Mouse (Mus musculus) hindbrain, postnatal 0 days (tissue): ENCODE results near the gene Pspn. TPM values are rescaled to one million over a fixed set of nuclear protein-coding genes. Genes with fewer than 3 reads are reported as not detected.

ENCODE experiments used
- ATAC-seq: fragments of 200-750 bp; cut with Nextera tagmentation; 2 replicates; pipeline ENCODE4 v1.8.0; 2017; ENCODE audit warnings: mild to moderate bottlenecking, moderate TSS enrichment, moderate library complexity
- DNase-seq: peaks from one replicate; pipeline ENCODE4 v3.0.0-alpha.2; 2015; ENCODE audit warnings: low spot score
- H3K27ac ChIP-seq: fragments of 300-500 bp; sonication (generic); 2 replicates; pipeline ENCODE4 v1.5.1; 2014; ENCODE audit warnings: mild to moderate bottlenecking
- H3K27me3 ChIP-seq: fragments of 300-500 bp; sonication (generic); 2 replicates; pipeline ENCODE4 v1.6.1; 2014; ENCODE audit warnings: low read length, mixed read lengths; ENCODE audit not compliant: insufficient read depth
- H3K36me3 ChIP-seq: fragments of 300-500 bp; sonication (generic); 2 replicates; pipeline ENCODE4 v1.6.1; 2014; ENCODE audit warnings: low read length, mixed read lengths; ENCODE audit not compliant: insufficient read depth
- H3K4me1 ChIP-seq: fragments of 300-500 bp; sonication (generic); 2 replicates; pipeline ENCODE4 v1.6.1; 2014; ENCODE audit warnings: antibody characterized with exemption, low read length, mixed read lengths; ENCODE audit not compliant: insufficient read depth
- H3K4me2 ChIP-seq: fragments of 300-500 bp; sonication (generic); 2 replicates; pipeline ENCODE4 v1.6.1; 2014; ENCODE audit warnings: low read depth, mild to moderate bottlenecking, low read length, moderate library complexity, mixed read lengths
- H3K4me3 ChIP-seq: fragments of 300-500 bp; sonication (generic); 2 replicates; pipeline ENCODE4 v1.5.1; 2014; ENCODE audit warnings: low read length
- H3K9ac ChIP-seq: fragments of 300-500 bp; sonication (generic); replicated peaks from 2 replicates; pipeline ENCODE4 v1.6.1; 2014; ENCODE audit warnings: mild to moderate bottlenecking, low read length, moderate library complexity, mixed read lengths
- H3K9me3 ChIP-seq: fragments of 300-500 bp; sonication (generic); 2 replicates; pipeline ENCODE4 v1.6.1; 2016; ENCODE audit warnings: low read length, mixed read lengths
- CTCF ChIP-seq: IDR thresholded peaks from 2 replicates; pipeline ENCODE4 v1.5.1; 2016; ENCODE audit warnings: antibody characterized with exemption, control low read depth, low read depth
- WGBS: fragments of 180-500 bp; shearing (Covaris S2); extraction: QIAGEN DNeasy Blood & Tissue Kit; methylation state at CpG from one replicate; pipeline ENCODE4 v1.1.7; 2014; 5-methylcytosine and 5-hydroxymethylcytosine counted together
- polyA plus RNA-seq: library from polyadenylated mRNA; unstranded; fragments of >200 nt; fragmentation: Nextera tagmentation; extraction: Ambion mirVana; gene quantifications from 2 replicates; pipeline ENCODE4 v1.2.1, GENCODE M21; 2015
- total RNA-seq: library from RNA; depleted of rRNA; stranded (reverse); fragments of >200 nt; gene quantifications from 2 replicates; pipeline ENCODE4 v1.2.3, GENCODE M21; 2014

Gene Pspn
- total and polyA plus RNA-seq, 2 experiments from 2014 or later, result not detected

DNA sequence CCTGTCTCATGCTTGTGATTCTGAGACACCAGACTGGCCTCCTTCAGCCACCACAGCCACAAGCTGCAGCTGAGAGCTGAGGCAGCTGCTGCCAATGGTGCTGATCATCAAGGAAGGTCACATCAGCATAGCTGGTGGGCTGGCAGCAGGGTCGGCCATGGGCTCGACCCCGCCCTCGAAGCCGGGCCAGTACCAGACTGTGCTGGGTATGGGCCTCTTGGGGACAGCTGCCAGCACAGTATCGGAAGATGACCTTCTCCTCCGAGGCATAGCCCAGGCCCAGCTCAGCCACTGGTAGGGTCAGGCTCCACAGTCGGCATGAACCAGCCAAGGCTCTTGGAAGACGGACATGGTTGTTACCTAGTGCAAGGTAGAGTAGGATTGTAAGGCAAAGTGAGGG is 404 bp downstream of the Pspn start:
- 93% methylated on average over 9 of the region's 9 CpGs for WGBS
- Histone ChIP-seq H3K36me3 (peaks cover 45% of the 10 kb centered on the region; the same call in 1 of the 2 replicates), H3K9me3 (no peaks in the 10 kb centered on the region), H3K4me3 (no peak overlapping the region), H3K27ac (no peak overlapping the region), H3K27me3 (no peaks in the 10 kb centered on the region), H3K9ac (no peak overlapping the region), H3K4me2 (no peak overlapping the region), H3K4me1 (0 out of 2 replicates have a peak, but pooled peaks cover 3% of the 10 kb centered on the region)
- ATAC-seq (no peak), DNase-seq (no peak)
- TF ChIP-seq CTCF, result no peak

DNA sequence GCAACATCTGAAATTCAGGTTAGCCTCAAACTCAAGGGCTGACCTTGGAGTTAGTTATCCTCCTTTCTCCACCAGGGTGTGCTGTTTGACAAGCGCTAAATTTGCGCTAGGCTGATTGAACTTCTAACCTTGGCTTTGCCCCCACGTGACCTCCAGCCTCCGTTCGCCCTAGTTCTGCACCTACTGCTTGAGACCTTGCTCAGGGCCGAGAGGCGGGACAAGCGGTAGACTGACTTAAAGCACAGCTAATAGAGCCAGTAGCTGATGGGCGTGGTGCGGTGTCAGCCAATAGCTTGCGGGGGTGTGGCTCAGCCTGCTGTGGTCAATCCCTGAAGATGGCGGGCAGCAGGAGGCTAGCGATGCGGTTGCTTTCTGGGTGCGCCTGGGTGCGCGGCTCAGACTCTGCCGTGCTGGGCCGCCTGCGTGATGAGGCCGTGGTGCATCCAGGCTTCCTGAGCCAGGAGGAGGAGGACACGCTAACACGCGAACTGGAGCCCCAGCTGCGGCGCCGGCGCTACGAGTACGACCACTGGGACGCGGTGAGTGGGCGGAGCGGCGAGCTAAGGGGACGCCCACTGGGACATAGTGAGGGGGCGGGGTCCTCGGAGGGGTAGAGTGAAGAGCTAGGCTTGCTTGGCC is 2.7 kb downstream of the Pspn start, which contains the start of gene Alkbh7:
Gene Alkbh7 (plus strand): TSS at position 311 of the 639 bp plus-strand sequence.
- peak within 1 kb of the TSS; percentile 85 for H3K4me3 ChIP-seq
- H3K4me1 ChIP-seq, result 0 out of 2 replicates have a peak, but pooled peaks cover 3% of the 10 kb centered on the region
- H3K27me3 ChIP-seq, result no peaks in the 10 kb centered on the region
- H3K9me3 ChIP-seq, result no peaks in the 10 kb centered on the region
- peak within 1 kb of the TSS; percentile 71 for H3K9ac ChIP-seq
- DNase-seq, result peak; percentile 96
- H3K36me3 ChIP-seq, result peaks cover 45% of the 10 kb centered on the region
- H3K4me2 ChIP-seq, result peak within 1 kb of the TSS; percentile 73
- under 1% methylated on average over 37 of the region's 38 CpGs for WGBS
- peak; percentile 98 for ATAC-seq
- peak; percentile 84 for TF ChIP-seq CTCF
- peak within 1 kb of the TSS; percentile 86 for H3K27ac ChIP-seq

DNA sequence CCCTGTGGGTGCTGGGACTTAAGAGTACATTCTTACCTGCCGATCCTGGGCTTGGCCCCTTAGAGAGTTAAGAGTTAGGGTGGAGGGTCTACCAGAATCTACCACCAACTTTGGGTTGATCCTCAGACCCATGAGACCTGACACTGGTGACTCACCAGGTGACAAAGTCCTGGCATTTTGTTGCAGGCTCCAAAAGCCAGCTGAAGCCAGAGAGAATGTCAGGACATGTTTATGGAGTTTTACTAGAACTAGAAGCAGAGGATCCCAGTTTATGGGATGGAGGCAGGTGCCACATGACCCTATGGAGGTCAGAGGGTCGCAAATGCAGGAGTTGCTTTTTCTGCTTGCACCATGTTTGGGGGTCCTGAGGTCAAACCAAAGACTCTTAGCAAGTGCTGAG is 3.3 kb downstream of the Pspn start:
- peaks cover 45% of the 10 kb centered on the region for H3K36me3 ChIP-seq
- peak overlapping the region; percentile 73 for H3K4me2 ChIP-seq
- TF ChIP-seq CTCF, result no peak
- no peaks in the 10 kb centered on the region for H3K27me3 ChIP-seq
- H3K9me3 ChIP-seq, result no peaks in the 10 kb centered on the region
- H3K4me3 ChIP-seq, result no peak overlapping the region
- peak overlapping the region; percentile 86; the same call in 1 of the 2 replicates for H3K27ac ChIP-seq
- DNase-seq (no peak), ATAC-seq (no peak)
- WGBS, result 76% methylated on average over 2 of the region's 2 CpGs
- 0 out of 2 replicates have a peak, but pooled peaks cover 3% of the 10 kb centered on the region for H3K4me1 ChIP-seq
- H3K9ac ChIP-seq, result no peak overlapping the region

DNA sequence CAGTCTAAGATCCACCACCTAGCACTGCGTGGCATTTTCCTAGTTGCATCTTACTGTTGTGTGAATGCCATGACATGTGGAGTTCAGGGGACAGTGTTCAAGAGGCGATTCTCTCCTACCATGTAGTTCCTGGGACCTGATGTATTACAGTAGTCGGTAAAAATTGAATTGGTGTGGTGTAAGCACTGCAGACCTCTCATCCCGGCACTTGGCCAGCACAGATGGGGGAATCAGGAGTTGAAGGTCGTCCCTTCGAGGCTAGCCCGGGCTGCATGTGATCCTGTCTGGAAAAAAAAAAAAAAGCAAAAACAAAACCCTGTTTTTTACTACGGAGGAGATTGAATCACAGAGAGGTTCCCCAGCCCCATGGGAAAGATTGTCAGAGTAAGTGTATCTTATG is 4.8 kb downstream of the Pspn start:
- no peaks in the 10 kb centered on the region for H3K9me3 ChIP-seq
- no peak overlapping the region for H3K4me3 ChIP-seq
- no peaks in the 10 kb centered on the region for H3K27me3 ChIP-seq
- ATAC-seq (no peak), DNase-seq (no peak)
- no peak for TF ChIP-seq CTCF
- no peak overlapping the region for H3K9ac ChIP-seq
- H3K4me2 ChIP-seq, result no peak overlapping the region
- H3K36me3 ChIP-seq, result peaks cover 40% of the 10 kb centered on the region
- H3K27ac ChIP-seq, result no peak overlapping the region
- 91% methylated on average over 8 of the region's 8 CpGs for WGBS
- peaks cover 9% of the 10 kb centered on the region for H3K4me1 ChIP-seq

DNA sequence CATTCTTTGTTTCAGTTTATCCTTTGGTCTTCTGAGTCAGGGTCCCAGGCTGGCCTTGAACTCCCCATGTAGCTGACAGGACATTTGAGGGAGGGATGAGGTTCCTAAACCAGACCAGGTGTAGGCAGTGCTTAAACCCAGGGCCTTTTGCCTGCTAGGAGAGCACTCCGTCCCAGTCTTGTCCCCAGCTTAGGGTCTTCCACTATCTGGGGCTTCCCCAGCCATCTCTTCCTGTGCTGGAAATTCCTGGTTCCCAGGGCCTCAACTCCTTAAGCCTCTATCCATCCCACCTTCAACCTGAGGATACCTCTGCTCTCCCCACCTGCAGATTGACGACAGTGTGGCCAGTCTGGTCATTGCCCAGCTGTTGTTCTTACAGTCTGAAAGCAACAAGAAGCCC is 8.9 kb downstream of the Pspn start:
- WGBS, result 74% methylated on average over 2 of the region's 2 CpGs
- H3K4me3 ChIP-seq, result peak overlapping the region; percentile 77
- H3K27ac ChIP-seq, result no peak overlapping the region
- DNase-seq (no peak), ATAC-seq (no peak)
- H3K27me3 ChIP-seq, result no peaks in the 10 kb centered on the region
- H3K4me1 ChIP-seq, result peaks cover 6% of the 10 kb centered on the region
- H3K4me2 ChIP-seq, result peak overlapping the region; percentile 89
- peak overlapping the region; percentile 79 for H3K9ac ChIP-seq
- H3K9me3 ChIP-seq, result no peaks in the 10 kb centered on the region
- peaks cover 29% of the 10 kb centered on the region for H3K36me3 ChIP-seq
- no peak for TF ChIP-seq CTCF

DNA sequence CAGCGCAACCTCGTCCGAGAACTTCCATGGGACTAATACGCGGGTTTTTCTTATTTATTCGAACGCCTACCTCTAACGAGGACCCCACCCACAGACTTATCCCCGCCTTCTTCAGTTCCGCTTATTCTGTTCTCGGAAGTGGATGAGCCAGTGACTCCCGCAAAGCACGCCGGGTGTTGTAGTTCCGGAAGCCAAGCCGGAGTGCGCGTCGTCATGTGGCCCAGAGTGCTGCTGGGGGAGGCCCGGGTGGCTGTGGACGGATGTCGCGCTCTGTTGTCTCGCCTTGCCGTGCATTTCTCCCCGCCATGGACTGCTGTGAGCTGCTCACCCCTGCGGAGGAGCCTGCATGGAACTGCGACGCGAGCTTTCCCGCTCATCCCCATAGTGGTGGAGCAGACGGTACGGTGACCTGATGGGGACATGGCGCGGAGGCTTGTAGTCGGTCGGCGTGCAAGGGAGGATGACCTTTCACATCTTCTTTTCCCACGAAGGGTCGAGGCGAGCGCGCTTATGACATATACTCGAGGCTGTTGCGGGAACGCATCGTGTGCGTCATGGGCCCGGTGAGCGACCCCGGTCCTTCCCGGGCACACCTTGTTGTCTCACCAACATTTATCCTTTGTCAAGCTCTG is 9.6 kb downstream of the Pspn start, which contains the start of gene Clpp:
Gene Clpp (plus strand): TSS at position 191 of the 632 bp plus-strand sequence.
- Histone ChIP-seq H3K4me3 (peak within 1 kb of the TSS; percentile 77), H3K36me3 (peaks cover 22% of the 10 kb centered on the region), H3K4me2 (peak within 1 kb of the TSS; percentile 89), H3K9ac (peak within 1 kb of the TSS; percentile 79), H3K27ac (peak within 1 kb of the TSS; percentile 82), H3K4me1 (peaks cover 6% of the 10 kb centered on the region), H3K9me3 (no peaks in the 10 kb centered on the region), H3K27me3 (no peaks in the 10 kb centered on the region)
- no peak; the same call in 1 of the 2 replicates for TF ChIP-seq CTCF
- ATAC-seq (peak; percentile 97), DNase-seq (peak; percentile 98)
- WGBS, result under 1% methylated on average over 52 of the region's 52 CpGs
